Mouse (Mus musculus) gastrocnemius, postnatal 10 days (tissue): ENCODE measurements around the gene Pla2g12a. TPM values are rescaled to one million over a fixed set of nuclear protein-coding genes. Genes with fewer than 3 reads are reported as not detected.

Experiments used
- DNase-seq: peaks from one replicate; pipeline ENCODE4 v3.0.0; 2021; ENCODE audit warnings: mixed read lengths
- total RNA-seq, 2 experiments: library from RNA; stranded (reverse); gene quantifications; 2 replicates each; pipeline ENCODE4 v1.2.3; 2021

The Pla2g12a gene
- total RNA-seq, 2 experiments from 2014 or later, result 18.4 to 22.9 TPM

DNA sequence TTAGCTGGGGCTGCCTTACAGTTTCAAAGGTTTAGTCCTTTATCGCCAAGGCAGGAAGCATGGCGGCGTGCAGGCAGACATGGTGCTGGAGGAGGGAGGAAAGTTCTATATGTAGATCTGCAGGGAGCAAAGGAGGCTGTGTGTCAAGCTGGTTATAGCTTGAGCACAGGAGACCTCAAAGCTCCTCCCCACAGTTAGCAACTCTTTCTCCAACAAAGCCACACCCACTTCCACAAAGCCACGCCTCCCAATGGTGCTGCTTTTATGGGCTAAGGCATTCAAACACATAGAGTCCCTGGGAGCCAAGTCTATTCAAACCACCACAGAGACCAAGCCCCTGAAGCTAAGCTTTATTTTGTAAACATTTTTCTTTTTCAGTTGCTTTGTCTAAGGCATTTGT lies 20.5 kb downstream of the Pla2g12a start:
- DNase-seq, result no peak

DNA sequence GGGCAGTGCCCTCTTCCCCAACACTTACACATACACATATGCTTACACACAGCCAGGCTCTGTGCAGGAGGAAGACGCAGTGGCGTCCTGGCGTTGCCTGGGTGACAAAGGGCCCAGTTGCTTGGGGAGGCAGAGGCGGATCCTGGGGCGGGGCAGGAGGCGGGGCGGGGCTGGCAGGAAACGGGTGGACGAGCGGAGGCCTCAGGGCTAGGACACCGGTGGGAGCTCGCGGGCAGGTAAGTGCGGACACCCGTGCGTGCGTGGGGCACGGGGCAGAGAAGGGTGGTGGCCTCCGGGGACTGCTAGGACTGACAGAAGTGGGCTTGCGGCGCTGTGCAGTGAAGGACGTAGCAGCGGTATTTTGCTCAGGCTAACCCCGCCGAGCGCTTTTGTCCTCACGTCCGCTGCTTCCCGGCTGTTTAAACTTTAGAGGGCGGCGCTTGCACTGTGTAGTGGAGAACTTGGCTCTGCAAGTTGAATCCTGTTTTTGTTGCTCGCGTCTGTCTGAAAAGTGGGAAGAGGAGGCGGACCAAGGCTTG lies 22.9 kb downstream of the Pla2g12a start, which contains the start of gene Casp6:
TSS of gene Casp6 (plus strand) at position 155 of the 539 bp plus-strand sequence.
- DNase-seq, result peak; percentile 77

DNA sequence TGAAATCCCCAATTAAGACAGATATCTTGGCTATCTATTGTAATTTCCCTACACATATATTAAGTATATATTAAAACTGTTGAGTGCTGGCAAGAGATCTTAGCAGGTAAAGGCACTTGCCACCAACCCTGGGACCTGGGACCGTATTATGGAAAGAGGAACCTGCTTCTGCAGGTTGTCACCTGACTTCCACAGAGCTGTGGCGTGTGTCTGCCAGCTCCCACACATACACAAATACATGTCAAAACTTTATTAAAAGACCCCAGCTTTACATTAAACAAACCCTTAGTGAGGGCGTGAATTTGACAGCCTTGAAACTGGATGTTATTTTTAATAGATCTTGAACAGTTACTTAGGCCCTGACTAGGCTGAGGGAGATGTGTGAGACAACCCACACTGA lies 25.0 kb downstream of the Pla2g12a start:
- no peak for DNase-seq

DNA sequence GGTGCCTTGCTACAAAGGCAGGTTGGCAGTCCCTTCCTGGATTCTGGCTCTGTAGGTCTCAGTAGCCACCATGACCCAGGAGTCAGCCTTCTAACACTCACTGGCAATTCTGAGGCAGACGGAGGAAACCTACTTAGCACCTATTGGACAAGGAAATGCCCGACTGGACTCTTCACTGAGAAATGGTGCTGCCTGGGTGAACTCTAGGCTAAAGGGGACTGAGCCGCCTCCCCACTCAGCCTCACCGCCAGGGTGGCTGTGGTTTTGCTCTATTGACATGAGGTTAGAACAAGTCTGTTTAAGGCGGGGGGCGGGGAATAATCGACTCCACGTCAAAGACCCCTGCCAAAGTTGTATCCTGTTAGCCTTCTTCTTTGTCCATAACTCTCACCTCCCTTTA lies 25.5 kb downstream of the Pla2g12a start:
- DNase-seq, result no peak

DNA sequence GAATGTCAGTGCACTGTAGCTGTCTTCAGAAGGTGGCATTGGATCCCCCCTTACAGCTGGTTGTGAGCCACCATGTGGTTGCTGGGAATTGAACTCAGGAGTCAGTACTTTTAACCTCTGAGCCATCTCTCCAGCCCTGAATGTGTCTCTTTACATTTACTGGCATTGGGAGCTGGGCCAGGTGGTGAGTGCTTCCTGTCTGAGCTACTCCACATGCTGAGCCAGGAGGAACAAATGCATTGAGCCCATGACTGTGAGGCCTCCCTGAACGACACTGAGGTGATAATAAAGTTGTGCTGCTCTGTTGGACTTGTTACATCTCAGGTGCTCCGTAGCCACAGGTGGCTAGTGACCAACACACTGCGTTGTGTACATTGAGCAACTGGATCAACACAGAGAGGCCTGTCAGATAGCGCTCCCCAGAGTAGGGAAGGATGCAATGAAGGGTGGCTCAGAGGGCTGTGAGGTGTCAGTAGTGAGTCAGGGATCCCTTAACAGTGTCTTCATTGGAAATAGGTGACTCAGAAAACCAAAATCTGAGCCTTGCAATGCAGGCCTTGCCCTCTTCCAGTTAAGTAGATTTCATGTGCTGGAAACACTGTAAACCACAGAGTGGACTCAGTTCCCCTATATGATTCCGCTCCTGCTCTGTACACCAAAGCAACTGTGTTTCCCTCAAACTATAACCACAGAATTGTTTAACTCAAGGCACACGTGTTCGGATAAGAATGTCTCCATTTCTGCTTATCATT lies 26.2 kb downstream of the Pla2g12a start:
- DNase-seq, result no peak

DNA sequence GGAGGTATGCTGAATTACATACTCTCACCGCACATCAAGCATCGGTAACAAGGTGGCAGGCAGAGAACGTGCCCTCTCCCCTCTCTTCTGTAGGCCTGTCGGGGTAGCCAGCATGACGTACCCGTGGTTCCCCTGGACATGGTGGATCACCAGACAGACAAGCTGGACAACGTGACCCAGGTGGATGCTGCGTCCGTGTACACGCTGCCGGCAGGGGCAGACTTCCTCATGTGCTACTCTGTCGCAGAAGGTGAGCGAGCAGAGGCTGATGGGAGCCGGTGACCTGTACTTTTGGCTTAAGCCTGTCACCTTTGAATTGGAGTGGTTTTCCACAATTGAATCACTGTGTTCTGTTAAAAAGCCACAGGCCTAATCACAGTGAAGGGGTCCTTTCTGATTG lies 33.6 kb downstream of the Pla2g12a start:
- DNase-seq, result no peak

DNA sequence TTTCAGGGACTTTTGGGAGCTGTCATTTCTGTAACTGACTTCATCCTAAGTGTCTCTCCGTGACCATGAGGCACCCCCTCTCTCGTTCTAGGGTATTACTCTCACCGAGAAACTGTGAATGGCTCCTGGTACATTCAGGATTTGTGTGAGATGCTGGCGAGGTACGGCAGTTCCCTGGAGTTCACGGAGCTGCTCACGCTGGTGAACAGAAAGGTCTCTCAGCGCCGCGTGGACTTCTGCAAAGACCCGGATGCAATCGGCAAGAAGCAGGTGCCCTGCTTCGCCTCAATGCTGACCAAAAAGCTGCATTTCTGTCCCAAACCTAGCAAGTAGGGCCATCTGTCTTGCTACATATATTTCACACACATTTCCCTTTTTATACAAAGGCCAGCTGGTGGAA lies 34.8 kb downstream of the Pla2g12a start:
- DNase-seq, result no peak

DNA sequence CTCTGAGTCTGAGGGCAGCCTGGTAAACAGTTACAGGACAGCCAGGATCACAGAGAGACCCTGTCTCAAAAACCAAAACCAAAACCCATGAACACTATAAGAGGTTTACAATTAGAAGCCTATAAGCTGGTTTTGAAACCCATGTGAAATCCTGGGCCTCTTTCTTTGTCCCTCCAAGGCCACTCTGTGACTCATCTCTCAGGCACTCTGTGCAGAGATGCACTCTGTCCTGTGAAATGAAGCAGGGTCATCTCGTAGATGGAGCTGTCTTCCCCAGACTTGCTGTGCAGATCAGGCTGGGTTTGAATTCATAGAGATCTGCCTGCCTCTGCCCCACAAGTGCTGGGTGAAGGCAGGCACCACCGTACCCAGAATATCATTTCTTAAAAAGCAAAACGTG lies 39.0 kb downstream of the Pla2g12a start:
- DNase-seq, result no peak

DNA sequence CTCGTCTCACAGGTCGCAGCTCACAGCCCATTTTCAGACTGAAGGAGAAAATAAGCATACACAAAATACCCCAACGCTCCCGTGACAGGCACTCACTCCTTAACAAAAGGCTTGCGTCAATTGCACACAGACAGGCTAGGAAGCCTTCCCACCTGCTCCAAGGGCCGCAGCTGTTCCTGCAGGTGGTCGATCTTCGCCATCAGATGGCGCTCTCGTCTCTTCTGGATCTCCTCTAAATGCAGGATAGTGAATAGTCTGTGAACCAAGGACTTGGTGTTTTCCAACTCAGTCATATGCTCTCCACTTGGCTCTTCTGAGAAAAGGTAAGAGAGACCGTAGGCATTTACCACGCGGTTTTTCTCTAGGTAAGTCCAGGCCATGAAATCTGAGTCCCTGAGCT lies 40.0 kb downstream of the Pla2g12a start:
- DNase-seq, result peak; percentile 63

DNA sequence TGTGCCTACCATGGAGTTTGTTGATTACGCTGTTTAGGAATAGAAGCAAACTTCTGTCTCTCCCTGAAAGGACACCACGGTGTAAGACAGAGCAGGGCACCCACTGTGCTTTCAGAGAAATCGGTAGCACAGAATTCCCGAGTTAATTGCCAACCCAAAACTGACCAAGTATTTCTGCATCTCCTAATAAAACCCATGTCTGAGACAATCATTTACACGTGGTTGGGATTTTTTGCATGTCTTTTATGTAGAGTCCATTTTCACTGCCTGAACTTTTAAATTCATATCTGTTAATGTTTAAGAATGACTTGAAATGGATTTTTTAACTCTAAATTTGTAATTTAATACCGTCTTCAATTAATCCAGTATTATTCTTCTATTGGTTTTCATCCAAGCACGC lies 45.2 kb downstream of the Pla2g12a start:
- no peak for DNase-seq

DNA sequence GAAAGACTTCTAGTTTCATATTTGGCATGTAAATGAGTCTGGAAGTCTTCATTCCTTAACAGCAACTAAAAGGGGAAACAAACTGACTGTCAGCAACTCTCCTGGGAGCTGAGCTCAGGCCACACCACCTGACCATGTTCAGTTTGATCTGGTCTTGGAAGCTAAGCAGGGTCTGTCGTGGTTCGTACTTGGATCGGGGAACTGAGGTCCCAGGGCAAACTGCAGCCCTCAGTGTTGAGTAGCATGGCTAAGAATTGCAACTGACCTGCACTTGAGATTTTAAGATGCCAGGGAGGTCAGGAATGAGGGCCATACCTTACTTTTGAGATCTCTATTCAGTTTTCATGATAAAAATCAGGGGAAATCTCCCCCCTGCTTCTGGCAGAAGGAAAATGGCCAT lies 47.5 kb downstream of the Pla2g12a start:
- no peak for DNase-seq

DNA sequence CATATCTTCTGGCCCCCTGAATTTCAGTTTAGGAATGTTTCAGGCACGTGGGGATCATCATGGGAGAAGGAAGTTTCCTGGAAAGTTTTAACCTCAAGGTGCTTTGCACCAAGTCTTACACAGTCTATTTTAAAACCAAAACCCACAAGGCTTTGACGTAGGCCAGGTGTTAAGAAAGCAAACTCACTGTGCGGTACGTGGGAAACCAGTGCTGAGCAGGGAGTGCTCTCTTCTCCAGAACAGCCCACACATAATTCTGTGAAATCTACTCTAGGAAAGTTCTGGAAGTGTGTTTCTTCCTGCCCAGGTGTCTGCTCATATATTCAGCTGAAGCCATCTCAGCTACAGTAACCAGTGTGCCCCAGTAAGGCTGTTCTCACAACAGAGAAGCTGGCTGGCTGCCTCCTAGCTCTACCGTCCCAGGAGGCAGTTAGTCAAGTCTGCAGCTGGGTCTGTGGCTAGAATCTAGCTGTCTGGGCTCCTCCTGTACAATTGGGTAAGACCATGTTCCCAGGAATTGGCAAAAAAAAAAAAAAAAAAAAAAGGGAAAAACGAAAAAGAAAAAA lies 51.9 kb downstream of the Pla2g12a start:
- no peak for DNase-seq

DNA sequence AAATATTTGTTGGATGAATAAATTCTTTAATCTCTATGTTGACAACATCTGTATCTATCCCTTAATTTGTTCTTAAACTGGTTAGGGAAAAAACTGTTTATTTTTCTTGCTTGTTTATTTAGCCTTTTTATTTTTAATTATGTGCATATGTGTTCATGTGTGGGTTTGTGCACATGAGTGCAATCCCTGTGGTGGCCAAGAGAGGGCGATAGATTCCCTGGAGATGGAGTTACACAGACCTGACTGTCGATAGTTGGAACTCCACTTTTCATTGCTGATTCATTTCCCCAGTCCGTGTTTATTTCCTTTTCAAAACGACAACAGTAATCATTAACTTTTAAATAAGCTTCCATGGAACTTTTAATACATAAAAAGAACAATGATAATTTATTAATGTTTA lies 54.0 kb downstream of the Pla2g12a start:
- no peak for DNase-seq

DNA sequence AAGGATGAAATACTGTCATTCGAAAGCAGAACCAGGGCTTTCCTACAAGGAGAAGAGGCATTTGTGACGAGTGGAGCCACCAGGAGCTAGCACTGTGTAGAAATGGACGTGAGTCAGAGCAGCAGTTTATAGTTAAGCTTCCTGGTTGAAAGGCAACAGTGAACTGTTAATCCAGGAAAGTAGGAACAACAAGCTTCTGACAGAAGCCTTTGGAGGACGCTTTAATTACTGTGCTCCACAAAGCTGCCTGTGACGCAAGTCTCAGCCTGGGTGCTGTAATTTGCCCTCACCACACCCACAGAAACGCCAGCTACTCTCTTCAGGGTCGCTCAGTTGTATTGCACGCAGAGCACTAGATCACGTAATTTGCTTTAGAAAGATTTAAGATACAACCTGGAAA lies 58.2 kb downstream of the Pla2g12a start:
- no peak for DNase-seq

DNA sequence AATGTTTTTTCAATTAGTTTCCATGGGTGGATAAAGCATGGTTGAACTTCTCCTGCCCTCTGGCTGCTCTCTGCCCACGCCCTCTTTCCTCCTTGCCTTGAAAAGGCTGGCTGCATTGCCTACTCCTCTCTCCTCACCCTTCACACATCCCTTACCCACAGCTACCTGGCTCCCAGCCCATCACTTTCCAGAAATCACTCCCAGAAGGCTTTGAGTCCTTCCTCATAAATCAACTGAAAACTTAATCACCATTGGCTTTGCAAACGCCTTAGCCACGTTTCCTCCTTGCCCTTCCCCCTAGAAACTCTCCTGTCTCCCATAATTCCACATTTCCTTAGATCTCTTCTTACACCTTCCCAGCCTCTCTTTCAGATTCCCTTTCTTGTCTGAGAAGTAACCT lies 59.4 kb downstream of the Pla2g12a start:
- DNase-seq, result no peak

DNA sequence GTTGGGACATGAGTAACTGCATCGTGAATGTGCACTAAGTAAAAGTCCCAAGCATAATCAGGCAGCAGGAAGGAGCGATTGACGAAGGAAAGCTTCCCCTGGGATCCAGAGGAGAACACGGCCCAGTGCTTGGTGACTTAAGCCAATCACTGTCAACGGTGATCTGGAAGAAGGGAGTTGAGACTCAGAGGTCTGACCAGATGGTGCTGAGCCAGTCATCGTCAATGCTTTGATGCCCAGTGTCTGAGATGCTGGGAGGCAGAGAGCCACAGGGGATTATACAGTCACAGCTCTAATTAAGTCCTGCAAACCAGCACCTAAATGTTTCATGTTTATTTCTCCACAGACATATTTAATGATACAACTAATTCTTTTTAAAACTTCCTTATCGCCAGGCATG lies 60.7 kb downstream of the Pla2g12a start:
- no peak for DNase-seq

DNA sequence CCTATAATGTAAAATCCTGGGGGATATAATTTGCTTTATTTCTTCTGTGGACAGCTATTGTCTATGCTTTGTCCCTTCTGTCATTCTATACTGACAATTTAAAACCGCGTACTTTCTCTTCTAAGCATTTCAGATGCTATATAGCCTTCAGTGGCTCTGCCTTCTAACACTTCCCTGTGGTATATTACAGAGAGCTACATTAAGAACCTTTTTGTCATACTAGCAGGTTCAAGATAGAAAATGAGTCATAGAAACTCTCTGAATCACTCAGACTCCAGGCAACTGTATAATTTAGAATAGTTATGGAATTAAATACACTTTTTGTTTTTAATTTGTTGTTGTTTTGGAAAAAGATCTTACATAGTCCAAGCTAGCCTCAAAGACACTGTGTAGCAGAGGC lies 62.4 kb downstream of the Pla2g12a start:
- no peak for DNase-seq

DNA sequence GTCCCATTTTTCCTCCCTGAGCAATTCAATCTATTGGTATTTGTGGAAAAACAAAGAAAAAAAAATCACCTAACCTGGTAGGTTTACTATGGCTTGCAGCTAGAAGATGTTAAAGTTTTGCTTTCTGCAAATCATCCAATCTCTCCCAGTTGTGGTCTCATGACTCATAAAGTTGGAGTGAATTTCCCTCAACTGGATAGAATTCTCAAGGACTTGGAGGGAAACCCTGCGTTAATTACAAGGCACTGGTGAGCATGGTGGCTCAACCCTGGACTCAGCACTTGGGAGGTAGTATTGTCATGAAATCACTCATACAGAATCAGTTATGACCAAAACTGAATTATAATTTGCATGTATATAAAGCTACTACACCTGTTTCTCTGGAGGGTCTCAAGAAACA lies 62.9 kb downstream of the Pla2g12a start:
- no peak for DNase-seq

DNA sequence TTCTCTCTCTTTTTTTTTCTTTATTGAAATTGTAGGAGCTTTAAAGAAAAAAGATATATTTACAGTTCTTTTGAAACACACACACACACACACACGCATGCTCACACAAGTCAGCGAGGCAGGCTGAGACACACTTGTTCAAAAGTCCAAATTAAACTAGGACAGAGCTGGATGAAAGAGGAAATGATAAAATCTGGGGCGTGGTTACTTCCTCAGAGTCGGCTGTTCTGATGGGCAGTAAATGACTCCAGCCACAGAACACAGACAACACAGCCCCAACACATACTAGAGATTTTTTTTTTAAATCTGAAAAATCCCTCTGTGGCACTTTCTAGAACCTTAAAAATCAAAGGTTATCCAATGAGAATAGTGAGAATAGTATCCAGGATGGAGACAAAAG lies 65.4 kb downstream of the Pla2g12a start:
- no peak for DNase-seq

Other genes starting within 250 kb of the Pla2g12a start
- gene Egf, start 123.3 kb upstream of the Pla2g12a start, total RNA-seq, result 10 to 100 TPM; 23.2 to 32.1 TPM
- not detected for gene Lrit3, start 74.6 kb upstream of the Pla2g12a start, total RNA-seq
- under 1 TPM; 0.07 to 0.27 TPM for gene Rrh, start 56.0 kb upstream of the Pla2g12a start, total RNA-seq
- gene Gar1, start 47.2 kb upstream of the Pla2g12a start, total RNA-seq, result 10 to 100 TPM; 27.0 to 34.6 TPM
- under 1 TPM in 1 of 2 experiments, not detected in 1; 0.47 TPM for gene Cfi, start 42.7 kb upstream of the Pla2g12a start, total RNA-seq
- gene Casp6, start 22.8 kb downstream of the Pla2g12a start, total RNA-seq, result 1 to 10 TPM; 5.6 to 8.2 TPM
- 1 to 10 TPM in 1 of 2 experiments, under 1 TPM in 1; 0.95 to 1.2 TPM for gene Mcub, start 91.6 kb downstream of the Pla2g12a start, total RNA-seq
- 10 to 100 TPM; 21.4 to 33.1 TPM for gene Sec24b, start 182.9 kb downstream of the Pla2g12a start, total RNA-seq